Mouse (Mus musculus) gastrocnemius, postnatal 36 days (tissue): ENCODE results near the gene Bcs1l. TPM values are rescaled to one million over a fixed set of nuclear protein-coding genes. Genes with fewer than 3 reads are reported as not detected.

Source experiments
- DNase-seq, 2 experiments: peaks; one replicate each; pipeline ENCODE4 v3.0.0; 2022
- intact Hi-C: fragments of 180-260 bp; cut with DNase I; formaldehyde crosslinking; loops from one replicate; pipeline ENCODE4 v1.15.1; 2025
- long read RNA-seq, 2 experiments: library from polyadenylated mRNA; stranded (forward); transcript quantifications; one replicate each; pipeline ENCODE4 v2.0.0; 2021
- total RNA-seq, 2 experiments: library from RNA; stranded (reverse); gene quantifications; 2 replicates each; pipeline ENCODE4 v1.2.3; 2021

Bcs1l gene
- total RNA-seq = 10 to 100 TPM; 17.9 to 19.6 TPM
- long read RNA-seq, experiment 1, transcript Bcs1l-203 (8 exons, 1,488 nt) = major isoform, 15 of 38 reads
- long read RNA-seq, experiment 1, partial matches to known transcripts = 1 of 38 reads
- long read RNA-seq, experiment 1, other reads (novel, unspliced or antisense) = 21 of 38 reads
- long read RNA-seq, experiment 2, transcript Bcs1l-203 (8 exons, 1,488 nt) = major isoform, 22 of 53 reads
- long read RNA-seq, experiment 2, partial matches to known transcripts = 29 of 53 reads
- long read RNA-seq, experiment 2, other reads (novel, unspliced or antisense) = 1 of 53 reads

DNA sequence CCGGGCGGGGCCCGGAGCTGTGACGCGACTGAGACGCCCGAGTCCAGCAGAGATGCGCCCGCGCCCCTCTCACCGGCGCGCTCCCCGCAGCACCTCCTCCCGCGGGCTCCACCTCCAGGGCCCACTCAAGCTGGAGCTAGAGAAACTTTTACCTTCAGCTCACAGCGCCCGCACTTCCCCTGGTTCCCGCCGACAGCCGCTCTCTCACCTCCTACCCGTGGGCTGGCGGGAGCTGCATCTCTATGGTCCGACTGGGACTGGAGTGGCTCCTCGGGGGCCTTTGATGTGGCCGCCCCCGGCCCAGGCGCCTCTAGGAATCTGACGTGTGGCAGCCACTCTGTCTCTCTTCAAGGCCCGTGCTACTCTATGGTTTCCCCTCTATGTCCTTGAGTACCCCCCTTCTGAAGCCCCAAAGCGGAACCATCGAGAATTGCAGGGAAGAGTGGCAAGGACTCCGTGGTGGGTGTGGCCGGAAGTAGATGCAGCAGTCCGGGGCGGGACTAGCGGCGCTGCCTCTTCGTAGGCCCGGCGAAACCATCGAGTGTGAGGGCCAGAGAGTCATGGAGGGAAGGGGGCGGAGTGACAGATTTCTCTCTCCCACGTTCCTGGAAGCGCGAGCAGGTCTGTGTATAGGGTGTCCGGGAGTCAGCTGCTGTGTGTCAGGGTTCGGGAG lies at the start of gene Bcs1l, which contains the start of gene Zfp142:
Bcs1l (plus strand) TSS at position 517 of the 673 bp plus-strand sequence.
Zfp142 (minus strand) TSS at position 474 of the 673 bp plus-strand sequence.
- peak; percentile 96 to 99 for DNase-seq
- intact Hi-C loops = no loop called here

DNA sequence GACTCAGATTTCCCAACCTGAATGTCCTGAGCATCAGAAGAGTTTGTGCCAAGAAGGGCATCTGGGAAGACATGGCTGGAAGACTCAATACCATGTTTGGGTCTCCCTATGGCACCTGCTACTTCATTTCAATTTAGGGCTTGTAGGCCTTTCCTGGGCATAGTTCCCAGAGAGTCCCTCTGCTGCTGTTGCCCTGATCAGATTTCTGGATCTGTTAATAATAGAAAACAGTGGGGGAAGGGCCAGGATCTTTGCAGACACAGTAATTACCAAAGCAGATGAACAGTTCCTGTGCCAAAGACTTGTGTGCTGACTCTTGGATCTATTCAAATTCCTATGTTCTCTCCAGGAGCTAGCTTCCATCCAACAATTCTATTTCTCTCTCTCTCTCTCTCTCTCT lies 49.4 kb upstream of the Bcs1l start:
- intact Hi-C loops = no loop called here
- DNase-seq = peak; percentile 20 to 48

DNA sequence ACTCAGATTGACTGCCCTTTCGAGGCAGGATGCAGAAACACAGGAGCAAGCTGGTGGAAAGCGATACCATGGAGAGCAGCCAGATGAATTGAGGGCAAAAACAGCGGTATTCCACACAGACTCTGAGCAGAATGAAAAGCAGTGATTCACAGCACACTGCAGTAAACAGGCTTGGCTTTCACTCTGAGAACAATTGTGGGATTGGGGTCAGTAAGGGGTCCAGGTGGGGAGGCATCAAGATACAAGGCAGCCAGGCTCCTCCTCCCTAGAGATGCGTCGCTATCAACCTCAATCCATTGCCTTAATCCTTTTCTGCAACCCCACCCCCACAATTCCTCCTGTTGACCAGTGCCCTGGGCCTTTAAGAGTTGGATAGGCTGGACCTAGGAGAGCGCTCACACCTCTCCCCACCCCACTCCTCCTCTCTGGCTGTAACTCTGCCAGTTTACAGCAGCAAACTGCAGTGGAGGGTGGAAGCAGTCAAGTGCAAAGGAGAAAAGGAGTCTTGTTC lies 45.6 kb upstream of the Bcs1l start, which contains the start of gene Plcd4:
Plcd4 (plus strand) TSS at position 438 of the 511 bp plus-strand sequence.
- intact Hi-C loops = no loop called here

DNA sequence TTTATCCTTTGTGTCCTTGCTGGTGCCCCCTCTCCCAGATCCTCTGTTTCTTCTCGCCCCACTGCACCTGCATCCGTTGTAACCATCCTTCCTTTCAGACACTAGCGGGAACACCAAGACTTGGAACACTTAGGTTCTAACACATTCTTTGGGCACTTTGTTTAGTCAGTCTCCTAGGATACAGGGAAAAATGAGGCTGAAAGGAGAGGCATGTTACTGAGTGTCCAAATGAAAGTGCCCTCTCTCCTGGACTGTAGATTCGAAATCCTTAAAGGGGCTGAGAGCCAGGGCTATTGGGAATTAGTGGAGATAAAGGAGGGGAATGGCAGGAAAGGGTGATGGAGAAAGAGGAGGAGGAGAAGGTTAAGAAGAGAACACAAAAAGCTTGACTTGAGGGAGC lies 43.9 kb upstream of the Bcs1l start, which contains the start of gene Usp37:
Usp37 (minus strand) TSS at position 101 of the 400 bp plus-strand sequence.
- intact Hi-C loops = no loop called here
- no peak for DNase-seq

More for the DNA sequence above, 45.6 kb upstream of the Bcs1l start, which contains the start of gene Plcd4:
- DNase-seq = peak; percentile 16 to 27

DNA sequence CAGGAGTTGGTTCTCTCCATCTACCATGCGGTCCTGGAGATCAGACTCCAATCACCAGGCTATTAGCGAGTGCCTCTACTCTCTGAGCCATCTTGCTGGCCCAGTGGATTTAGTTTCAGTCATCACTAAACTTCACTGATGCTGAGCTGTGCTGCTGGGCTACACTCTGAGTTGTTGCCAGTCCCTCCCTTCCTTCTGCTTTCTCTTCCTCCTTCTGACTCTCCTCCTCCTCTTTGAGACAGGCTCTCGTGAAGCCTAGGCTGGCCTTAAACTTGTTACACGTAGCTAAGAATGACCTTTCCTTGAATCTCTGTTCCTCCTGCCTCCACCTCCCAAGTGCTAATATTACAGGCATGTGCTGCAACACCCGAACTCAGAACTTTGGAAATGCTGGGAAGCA lies 29.0 kb upstream of the Bcs1l start:
- intact Hi-C loops = no loop called here
- no peak for DNase-seq

DNA sequence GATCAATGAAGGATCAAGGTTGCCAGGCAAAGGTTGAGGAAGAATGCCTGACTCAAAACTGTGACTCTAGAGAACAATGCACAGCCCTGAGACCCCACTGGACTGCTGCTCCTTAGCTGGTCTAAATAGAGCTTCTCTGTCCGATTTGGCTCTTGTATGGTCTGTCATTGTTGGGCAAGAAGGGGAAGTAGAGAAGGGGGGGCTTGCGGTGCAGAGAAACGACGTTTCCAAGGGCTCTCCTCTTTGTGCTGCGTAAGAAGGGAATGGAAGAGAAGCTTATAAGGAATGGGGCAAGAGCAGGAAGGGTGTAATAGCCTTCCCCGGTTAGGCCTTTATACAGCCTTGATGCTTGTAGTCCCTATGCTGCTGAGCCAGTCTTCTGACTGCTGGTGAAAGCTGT lies 22.3 kb upstream of the Bcs1l start:
- intact Hi-C loops = no loop called here
- DNase-seq = no peak

DNA sequence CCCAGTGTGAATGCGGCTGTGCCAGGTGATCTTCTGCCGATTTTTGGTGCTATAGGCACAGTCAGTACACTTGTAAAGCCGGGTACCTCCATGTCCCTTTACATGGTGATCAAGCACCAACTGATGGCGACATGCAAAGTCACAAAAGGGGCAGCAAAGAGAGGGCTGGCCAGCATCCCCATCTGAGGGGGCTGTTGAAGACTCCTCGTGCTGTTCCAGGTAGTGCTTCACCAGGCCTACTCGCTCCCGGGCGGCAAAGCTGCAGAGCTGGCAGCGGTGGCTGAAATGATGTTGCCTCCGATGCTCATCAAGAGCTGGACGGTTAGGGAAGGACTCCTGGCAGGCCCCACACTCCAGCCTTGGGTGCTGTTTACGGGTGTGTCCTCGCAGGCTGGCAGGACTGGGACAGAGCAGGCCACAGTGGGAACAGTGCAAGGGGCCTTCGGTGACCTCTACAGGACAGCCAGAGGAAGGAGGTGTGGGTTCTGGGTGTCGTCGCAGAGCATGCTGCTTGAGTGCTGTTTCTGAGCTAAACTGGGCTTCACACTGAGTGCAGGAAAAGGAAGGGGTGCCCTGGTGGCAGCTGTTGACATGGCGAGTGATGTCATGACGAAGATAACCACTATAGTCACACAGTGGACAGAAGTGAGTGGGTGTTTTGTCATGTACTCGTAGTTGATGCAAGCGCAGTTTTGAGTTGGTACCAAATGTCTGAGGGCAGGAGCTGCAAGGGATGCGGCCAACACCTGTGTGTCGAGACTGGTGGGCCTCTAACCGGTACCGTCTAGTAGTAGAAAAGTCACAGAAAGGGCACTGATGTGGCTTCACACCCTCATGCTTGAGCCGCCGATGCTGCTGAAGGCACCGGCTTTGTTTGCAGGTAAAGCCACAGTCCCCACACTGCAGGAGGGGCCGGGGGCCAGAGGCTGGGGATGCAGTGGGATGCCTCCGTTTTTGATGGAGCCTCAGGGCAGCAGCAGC lies 18.1 kb upstream of the Bcs1l start:
- intact Hi-C loops = no loop called here

DNA sequence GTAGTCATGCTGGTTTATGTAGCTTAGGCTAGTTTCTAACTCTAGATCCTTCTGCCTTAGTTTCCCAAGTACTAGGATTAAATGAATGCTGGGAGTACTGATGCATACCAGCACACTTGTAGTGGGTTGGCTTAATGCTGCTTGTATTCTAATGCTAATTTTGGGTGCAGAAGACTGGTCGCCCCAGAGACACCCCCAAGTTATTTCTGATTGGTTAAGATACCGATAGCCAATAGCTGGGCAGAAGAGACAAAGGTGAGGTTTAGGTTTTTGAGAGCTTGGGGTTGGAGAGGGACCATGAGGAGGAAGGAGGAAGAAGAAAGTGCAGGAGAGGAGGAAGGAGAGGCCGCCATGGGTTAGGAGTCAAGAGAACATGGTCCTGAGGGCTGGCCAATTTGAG lies 5.5 kb upstream of the Bcs1l start:
- intact Hi-C loops = no loop called here
- no peak for DNase-seq

More for the DNA sequence above, 18.1 kb upstream of the Bcs1l start:
- no peak for DNase-seq

DNA sequence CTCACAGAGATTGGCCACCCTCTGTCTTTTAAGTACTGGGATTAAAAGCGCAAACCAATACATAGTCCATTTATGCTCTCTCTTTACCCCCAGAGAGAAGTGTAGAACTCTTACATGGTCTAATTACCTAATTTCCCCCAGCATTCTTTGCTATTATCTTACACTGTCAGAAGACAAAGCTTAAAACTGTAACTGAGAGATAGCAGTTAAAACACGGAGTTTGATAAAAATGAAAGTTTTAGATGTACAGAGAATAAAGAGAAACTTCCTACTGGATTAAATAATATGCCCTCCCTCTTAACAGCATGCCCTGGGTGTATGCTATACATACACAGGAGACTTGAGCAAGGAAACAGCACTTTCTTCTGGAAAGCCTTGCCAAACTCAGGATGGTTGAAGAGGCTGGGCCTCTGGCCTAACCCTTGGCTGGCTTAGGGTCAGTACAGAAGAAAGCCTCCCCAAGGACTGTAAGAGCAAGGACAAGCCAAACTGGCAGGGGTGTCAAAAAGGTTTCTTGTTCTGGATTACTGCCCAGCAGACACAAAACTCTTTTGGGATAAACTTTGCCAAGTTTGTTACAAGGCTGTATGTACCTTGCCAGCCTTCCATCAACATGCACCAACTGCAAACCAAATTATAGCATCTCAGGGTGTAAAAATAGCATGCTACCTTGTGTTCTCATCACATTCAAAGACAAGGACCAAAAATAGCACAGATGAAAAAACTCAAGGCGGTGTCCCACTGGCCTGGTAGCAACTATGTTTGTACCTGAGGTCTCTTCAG lies 3.3 kb upstream of the Bcs1l start:
- intact Hi-C loops = no loop called here
- DNase-seq = no peak

DNA sequence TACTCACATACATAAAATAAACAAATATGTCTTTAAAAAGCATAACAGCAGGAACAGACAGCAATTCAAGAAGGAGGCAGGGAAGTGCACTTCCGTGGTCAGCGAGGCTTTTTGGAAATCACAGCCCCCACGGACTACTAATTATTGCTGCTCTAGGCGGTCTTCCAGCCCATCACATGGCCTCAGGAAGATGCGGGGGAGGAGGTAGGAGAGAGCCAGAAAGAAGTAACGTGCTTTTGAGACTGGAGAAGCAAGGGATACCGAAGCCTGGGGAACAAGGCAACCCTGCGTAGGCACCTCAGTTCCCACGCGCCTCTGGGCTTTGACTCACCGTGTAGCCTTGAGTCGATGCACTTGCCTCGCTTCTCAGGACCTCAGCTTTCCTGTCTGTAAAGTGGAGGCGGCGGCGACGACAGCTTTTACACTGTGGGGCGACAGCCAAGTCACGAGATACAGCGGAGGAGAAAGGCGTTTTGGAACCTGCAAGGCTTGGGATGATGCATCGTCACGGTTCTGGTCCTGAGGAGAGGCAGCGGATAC lies 786 bp upstream of the Bcs1l start:
- no peak for DNase-seq
- intact Hi-C loops = no loop called here

DNA sequence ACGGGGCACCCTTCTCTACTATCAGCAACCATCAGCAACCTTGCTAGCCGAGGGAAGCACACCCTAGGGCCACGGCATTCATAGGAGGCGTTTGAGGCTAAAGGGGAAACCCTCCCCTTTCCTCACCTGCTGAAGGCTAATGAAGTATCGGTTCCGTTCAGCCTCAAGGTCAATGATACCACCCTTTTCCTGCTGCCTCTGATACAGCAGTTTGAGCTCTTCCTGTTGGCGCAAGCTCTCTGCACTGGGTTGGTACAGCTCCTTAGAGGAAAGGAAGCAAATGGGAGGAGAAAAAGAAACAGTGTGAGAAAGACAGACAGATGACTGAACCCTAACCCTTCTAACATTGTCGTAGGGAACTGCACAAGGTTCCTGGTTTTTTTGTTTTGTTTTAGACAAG lies 6.3 kb downstream of the Bcs1l start:
- intact Hi-C loops = no loop called here
- no peak for DNase-seq

DNA sequence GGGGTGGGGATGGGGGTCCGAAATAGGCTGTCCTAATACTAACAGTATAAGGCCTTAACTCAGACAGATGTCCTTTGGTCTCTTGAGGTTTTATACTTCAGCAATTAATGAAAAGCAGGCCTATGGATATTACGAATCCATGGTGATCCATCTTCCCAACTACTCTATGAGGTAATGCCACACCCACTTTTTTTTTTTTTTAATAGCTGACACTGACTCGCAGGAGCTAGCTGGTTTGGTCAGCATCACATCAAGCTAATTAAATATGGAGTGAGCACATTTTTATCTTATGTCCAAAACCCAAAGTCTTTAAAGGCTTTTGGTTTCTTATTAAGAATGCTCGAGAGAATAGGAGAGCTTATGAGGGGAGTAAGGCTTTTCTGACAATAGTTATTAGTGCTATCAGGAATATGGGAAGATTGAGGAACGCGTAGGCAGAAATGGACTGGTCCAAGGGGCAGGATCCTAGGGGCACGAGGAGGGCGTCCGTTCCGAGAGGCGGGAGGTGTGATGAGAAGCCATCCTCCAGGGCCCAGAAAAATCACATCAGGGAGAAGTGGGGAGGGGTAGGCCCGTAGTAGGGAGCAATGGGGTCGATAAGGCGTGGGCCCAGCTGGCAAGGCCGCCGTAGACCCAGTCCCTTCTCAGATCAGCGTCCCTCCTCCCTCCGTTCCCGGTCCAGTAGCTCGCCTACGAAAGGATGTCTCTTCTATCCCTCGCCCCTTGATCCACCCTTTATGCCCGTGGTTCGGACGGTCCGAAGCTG lies 12.6 kb downstream of the Bcs1l start:
- no peak for DNase-seq
- intact Hi-C loops = loop anchor here (5.0 kb wide), 1 partner anchor 162 kb away; no protein-coding TSS in a partner anchor

DNA sequence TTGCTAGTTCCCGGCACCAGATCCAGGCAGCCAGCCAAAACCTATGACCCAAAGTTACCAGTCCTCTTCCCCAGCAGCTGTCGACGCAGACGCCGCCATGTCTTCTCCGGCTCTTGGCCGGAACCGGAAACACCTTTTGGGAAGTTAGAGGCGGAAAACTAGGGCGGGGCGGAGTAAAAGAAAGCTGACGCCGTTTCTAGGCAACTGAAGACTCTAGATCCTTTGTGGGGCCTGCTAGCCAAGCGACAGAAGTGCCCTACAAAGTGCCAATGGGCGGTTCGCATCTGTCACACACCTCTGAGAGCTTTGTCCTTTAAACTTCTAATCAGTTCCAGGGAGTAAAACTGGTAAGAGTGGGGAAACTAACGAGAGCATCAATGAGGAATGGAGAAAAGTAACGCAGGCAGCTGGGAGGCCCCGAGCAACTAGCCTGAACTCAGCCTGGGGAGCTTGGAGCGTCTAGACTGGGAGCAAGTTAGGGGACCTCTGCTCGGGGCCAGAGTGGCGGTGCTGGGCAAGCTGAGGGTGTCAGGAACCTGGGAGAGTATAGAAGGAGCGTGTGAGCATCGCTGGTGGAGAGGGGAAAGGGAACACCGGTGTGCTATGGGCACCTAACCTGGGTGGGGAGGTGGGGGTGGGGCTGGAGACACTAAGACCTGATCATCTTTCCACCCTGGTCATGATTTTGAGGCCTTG lies 13.3 kb downstream of the Bcs1l start, which contains the start of the genes Rnf25 and Stk36:
Rnf25 (minus strand) TSS at position 131 of the 696 bp plus-strand sequence.
Stk36 (plus strand) TSS at position 179 of the 696 bp plus-strand sequence.
- intact Hi-C loops = loop anchor here (5.0 kb wide), 1 partner anchor 161 kb away; no protein-coding TSS in a partner anchor
- DNase-seq = peak; percentile 73 to 75

DNA sequence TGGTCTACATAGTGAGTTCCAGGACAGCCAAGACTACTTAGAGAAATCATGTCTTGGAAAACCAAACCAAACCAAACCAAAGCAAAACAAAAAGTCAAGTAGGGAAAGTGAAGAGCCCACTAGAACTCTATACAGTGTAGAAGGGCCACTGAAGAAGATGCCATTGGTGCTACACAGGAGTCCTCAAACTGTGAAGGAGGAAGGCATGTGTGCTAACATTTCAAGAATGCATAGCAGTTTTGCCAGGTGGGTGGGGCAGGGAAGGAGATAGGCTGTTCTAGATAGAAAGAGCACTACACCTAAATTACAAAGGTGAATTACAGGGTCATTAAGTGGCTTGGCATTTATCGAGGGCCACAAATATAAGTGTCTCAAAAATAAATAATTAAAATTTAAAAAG lies 36.1 kb downstream of the Bcs1l start:
- no peak for DNase-seq

DNA sequence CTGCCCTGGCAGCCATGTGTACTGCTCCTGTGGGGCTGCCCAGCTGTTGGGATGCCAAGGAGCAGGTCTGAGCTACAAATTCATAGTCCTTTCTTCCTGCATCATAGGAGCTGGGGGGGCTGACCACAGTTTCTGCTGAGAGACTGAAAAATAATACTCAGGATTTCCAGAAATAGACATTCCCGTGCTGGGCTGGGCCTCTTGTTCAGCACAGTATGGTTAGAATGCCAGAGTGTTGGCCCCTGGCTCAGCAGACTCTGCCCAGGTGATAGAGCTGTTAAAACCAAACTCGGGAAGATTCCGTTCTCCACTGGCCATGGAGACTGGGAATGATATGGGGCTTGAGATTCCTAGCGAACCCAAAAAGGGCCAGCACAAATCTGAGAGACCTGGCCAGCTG lies 38.0 kb downstream of the Bcs1l start:
- DNase-seq = no peak
- intact Hi-C loops = no loop called here

More for the DNA sequence above, 36.1 kb downstream of the Bcs1l start:
- intact Hi-C loops = no loop called here

DNA sequence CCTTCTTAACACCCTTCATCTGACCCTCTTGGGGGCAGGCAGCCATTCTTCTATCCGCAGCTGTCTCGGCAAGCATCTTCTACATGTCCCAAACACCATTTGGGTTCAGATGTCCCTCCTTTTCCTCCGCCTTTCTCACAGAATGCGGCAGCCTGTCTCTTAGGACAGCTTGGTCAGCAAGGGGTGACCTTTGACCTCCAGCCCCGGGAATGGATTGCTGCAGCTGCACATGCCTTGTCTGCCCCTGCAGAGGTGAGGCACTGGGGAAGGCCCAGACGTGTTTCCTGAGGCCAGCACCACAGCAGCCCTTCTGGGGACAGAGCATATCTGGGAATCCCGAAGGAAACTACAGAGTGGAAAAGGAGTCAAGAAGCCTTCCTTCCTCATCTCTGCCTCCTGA lies 39.9 kb downstream of the Bcs1l start:
- DNase-seq = no peak
- intact Hi-C loops = no loop called here

DNA sequence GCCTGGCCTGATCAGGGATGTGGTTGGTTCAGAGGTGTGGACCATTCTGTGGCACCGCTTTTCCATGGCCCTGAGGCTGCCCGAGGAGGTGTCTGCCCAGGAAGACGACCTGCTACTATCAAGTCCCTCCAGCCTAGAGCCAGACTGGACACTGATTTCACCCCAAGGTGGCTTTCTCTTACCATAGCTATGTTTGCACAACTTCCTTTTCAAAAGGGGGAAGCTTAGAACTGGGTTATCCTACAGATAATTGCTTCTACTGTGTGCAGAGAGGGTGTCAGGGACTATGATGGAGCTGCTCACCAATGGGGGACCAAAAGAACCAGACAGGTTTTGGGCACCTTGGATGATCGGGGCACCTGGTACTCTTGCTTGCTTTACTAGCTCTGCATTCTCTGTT lies 44.6 kb downstream of the Bcs1l start:
- intact Hi-C loops = no loop called here
- no peak for DNase-seq
